Mouse (Mus musculus): Measurements from ENCODE around the gene Gstk1.

Gstk1 gene

DNA sequence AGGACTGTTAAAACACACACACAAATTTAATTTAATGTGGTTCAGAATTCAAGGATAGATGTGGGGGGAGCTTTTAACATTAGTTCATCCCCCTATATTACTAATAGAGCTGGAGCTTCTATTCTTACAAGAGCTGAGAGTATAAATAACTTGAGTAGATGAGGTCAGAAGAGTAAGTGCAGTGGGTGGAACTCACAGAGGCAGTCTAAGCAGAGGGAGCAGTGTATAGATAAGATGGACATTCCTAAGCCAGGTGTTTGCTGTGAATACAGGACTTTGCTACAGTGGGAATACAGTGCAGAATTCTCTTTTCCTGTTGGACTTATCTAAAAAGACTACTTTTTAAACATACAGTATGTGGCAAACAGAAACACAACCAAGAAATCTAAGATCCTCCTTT lies 25.1 kb downstream of the Gstk1 start:
- no peak for DNase-seq (ENCODE audit: low spot score)

DNA sequence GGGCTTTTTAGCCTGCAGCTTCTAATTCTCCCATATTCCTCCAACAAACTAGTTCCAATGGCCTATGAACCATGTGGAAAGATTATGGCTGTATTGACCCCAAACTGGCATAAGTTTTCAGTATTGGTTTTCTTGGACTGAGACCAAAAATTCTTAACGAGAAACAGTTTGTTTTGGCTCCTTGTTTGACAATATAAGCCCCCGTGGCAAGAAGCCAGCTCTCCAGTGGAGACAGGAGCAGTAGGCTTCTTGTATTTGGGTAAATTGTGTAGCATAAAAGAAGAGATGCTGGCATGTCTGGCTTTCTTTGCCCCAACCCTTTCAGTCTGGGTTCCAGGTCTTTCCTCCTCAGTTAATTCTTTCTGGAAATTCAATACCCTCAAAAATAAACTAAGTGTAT lies 30.4 kb downstream of the Gstk1 start:
- no peak for DNase-seq (ENCODE audit: low spot score)

DNA sequence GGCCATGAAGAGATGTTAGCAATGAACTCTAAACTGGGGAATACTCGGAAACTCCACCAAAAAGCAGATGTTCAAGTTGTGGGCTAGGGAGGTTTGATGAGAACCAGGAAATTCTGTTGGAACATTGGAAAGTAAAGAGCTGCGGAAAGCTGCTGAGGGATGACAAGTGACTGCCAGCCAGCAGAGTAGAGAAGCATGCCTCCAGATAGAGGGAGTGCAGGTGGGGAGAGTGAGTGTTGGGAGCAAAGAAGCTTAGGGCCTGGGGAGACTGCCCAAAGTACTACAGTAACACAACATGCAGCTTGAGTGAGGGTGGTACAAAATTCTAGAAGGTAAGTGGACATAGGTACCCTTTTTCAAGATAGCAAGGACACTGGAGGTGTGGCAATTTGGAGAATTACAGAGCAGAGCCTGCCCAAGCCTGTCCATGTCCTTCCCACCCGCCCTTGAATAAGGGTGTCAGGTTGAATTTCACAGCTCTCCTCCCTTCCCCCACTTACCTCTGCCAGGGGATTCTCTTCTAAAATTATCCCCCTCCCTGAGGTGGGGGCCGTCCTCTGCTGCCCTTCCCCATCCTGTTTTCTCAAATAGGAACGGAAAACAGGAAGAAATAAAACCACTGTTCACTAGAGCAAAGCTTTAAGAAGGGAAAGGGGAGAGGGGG lies 37.3 kb downstream of the Gstk1 start:
- no peak for DNase-seq (ENCODE audit: low spot score)

DNA sequence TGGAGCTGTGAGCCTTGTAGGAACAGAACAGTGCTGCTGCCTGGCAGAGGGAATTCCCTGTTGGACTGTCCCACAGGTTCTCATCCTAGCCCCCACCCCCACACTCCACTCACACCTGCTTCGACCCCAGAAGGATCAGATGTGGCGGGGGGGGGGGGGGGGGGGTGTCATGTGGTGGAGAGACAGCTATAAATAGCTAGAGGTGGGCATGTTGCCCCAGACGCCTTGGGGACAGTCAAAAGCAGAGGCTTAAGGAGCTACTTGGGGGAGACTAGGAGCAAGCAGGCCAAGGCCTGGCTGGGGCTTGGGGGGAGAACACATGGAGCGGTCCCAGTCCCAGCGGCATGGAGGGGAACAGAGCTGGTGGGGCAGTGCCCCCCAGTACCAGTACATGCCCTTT lies 40.7 kb downstream of the Gstk1 start, which contains the start of gene Clcn1:
Gene Clcn1 (plus strand): TSS at position 238 of the 400 bp plus-strand sequence.
- no peak for DNase-seq (ENCODE audit: low spot score)

DNA sequence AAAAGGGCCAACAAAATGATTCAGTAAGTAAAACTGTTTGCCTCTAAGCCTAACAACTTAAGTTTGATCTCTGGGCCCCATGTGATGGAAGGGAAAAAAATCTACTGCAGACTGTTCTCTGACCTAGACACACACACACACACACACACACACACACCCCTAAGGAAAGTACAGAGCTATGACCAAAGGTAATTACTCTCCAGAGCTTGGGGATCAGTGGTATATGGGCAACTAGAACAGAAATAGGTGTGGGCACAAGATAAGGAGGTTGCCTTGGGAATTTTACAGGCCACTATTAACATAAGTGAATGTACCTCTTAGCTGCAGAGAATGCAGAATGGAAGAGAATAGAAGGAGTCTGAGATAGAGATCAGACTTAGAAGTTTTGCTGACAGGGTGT lies 41.8 kb downstream of the Gstk1 start:
- DNase-seq (ENCODE audit: low spot score) = no peak

DNA sequence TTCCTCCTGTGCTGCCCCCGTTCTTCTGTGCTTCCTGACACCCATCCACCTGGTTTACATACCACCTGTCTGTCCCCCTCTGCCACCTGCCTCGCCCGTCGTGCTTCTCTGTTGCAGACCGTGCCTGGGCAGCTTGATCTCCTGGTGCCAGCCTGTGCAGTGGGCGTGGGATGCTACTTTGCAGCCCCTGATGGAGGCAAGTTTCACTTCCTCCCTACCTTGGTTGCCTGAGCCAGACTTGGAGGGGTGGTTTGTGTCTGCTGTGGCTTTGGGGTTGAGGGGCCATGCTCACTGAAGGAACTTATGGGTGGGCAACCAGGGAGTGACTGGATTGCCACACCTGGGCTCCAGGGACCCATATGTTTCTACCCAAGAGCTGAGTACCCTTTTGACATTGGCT lies 47.6 kb downstream of the Gstk1 start:
- DNase-seq (ENCODE audit: low spot score) = no peak

DNA sequence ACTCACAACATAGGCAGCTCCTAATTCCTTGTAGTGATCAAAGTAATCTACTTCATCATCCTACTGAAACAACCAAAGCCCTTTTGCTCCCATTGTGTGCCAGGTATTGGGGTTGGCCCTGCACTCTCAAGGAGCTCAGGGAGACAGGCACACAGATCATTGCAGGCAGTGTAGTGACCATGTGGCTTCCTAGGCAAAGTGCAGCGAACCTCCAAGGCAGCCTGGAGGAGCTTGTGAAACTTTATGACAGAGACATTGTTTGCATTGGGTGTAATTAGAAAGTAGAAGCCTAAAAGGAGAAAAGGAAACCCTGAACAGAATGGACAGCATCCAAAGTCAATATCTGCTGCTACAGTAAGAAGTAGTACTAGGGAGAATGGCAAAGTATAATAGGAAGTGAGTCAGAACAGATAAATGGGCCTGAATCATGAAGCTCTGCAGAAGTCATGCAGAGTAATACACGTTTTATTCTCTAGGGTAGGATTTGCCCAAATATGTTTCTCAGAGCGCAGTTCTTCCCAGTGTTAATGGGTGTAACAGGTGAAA lies 49.9 kb downstream of the Gstk1 start:
- no peak for DNase-seq (ENCODE audit: low spot score)

DNA sequence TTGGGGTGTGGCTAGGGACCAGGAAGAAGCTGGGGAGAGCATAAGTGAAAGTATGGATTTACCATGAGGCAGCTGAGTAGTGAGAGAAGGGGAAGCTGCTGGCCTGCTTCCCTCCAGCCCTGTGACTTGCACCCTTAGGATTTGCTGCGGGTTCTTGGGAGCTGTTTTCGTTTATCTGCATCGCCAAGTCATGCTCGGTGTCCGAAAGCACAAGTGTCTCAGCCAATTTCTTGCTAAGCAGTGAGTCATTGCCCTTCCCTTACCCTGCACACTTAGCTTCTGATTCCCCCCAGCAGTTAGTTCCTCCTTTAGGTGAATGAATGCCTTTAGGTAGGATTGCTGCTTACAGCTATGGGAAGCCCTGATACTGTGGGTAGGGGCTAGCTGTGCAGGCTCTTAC lies 53.6 kb downstream of the Gstk1 start:
- DNase-seq (ENCODE audit: low spot score) = no peak

All from layer of hippocampus, adult 11-12 months (tissue).